Mouse (Mus musculus) heart, embryonic 10.5 days (tissue): ENCODE data around the gene Glb1. TPM values are rescaled to one million over a fixed set of nuclear protein-coding genes. Genes with fewer than 3 reads are reported as not detected.
A peak's percentile ranks its signal among the peaks of the same experiment; 100 is the strongest.

ENCODE experiments used
- DNase-seq: peaks from one replicate; pipeline ENCODE4 v3.0.0-alpha.2; 2017; ENCODE audit warnings: low spot score
- H3K27ac ChIP-seq: fragments of 300-500 bp; sonication (generic); 2 replicates; pipeline ENCODE4 v1.5.1; 2016; ENCODE audit warnings: mild to moderate bottlenecking
- H3K27me3 ChIP-seq: fragments of 300-500 bp; sonication (generic); 2 replicates; pipeline ENCODE4 v1.6.1; 2016; ENCODE audit warnings: mild to moderate bottlenecking; ENCODE audit not compliant: poor library complexity, insufficient read depth, severe bottlenecking
- H3K36me3 ChIP-seq: fragments of 300-500 bp; sonication (generic); 2 replicates; pipeline ENCODE4 v1.6.1; 2016; ENCODE audit warnings: mild to moderate bottlenecking, moderate library complexity
- H3K4me1 ChIP-seq: fragments of 300-500 bp; sonication (generic); 2 replicates; pipeline ENCODE4 v1.6.1; 2016; ENCODE audit warnings: mild to moderate bottlenecking
- H3K4me3 ChIP-seq: fragments of 300-500 bp; sonication (generic); 2 replicates; pipeline ENCODE4 v1.5.1; 2016; ENCODE audit warnings: mild to moderate bottlenecking, moderate library complexity
- H3K9me3 ChIP-seq: fragments of 300-500 bp; sonication (generic); 2 replicates; pipeline ENCODE4 v1.6.1; 2016; ENCODE audit warnings: mild to moderate bottlenecking, moderate library complexity
- WGBS: fragments of 180-500 bp; shearing (Covaris S2); methylation state at CpG from one replicate; pipeline ENCODE4 v1.1.7; 2016; 5-methylcytosine and 5-hydroxymethylcytosine counted together
- polyA plus RNA-seq: library from polyadenylated mRNA; unstranded; fragments of >200 nt; fragmentation: Nextera tagmentation; extraction: Ambion mirVana; gene quantifications from 2 replicates; pipeline ENCODE4 v1.2.1, GENCODE M21; 2016

The Glb1 gene
- polyA plus RNA-seq, 1 experiment from 2014 or later, result 33.5 TPM

DNA sequence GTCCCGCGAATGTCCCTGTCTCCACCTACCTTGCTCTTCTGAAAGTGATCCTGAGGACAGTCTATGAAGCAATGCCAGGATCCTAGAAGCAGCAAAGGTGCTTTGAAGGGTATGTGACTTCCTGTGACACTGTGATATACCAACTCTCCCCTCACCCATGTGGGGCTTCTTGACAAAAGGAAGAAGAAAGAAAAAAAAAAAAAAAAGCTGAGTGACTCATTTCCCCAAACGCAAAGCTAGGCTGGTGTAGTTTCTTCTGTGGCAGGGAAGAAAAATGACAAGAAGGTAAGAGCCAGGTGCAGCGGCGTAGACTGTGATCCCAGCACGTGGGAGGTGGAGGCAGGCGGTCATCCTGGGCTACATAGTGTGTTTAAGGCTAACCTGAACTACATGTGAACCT, 95.6 kb downstream of the Glb1 start:
- no peaks in the 10 kb centered on the region for H3K36me3 ChIP-seq
- no peak overlapping the region for H3K4me3 ChIP-seq
- H3K4me1 ChIP-seq, result peaks cover 8% of the 10 kb centered on the region; the same call in 1 of the 2 replicates
- no peak overlapping the region for H3K27ac ChIP-seq
- H3K9me3 ChIP-seq, result no peaks in the 10 kb centered on the region
- DNase-seq, result no peak
- 76% methylated on average over 7 of the region's 7 CpGs for WGBS
- H3K27me3 ChIP-seq, result no peaks in the 10 kb centered on the region

DNA sequence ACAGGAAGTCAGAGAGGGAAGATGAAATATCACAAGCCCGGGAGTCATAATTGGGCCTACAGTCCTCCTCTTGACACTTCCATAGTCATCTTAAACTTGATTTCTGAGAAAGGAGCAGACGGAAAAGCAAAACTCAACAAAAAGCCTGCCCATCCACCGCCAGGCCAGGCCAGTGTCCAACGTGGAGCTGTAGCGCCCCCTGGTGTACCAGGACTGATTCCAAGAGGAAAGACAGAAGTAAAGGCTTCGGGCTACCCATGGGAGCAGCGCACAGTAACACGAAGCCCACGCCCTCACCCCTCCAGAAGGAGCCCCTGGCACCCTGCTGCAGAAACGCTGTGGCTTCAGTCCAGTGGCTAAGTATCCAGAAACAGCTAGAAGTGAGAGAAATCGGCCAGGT, 97.3 kb downstream of the Glb1 start:
- no peaks in the 10 kb centered on the region for H3K9me3 ChIP-seq
- H3K27ac ChIP-seq, result no peak overlapping the region
- H3K4me1 ChIP-seq, result peaks cover 15% of the 10 kb centered on the region
- H3K4me3 ChIP-seq, result 0 out of 2 replicates have a peak overlapping the region, but pooled peaks have one; percentile 3
- no peaks in the 10 kb centered on the region for H3K27me3 ChIP-seq
- WGBS, result 7% methylated on average over 11 of the region's 11 CpGs
- no peaks in the 10 kb centered on the region for H3K36me3 ChIP-seq
- DNase-seq, result peak; percentile 95

GRCm38 (mm10) chr9:114499783-114500515, 99.1 kb downstream of the Glb1 start:
- no peaks in the 10 kb centered on the region for H3K36me3 ChIP-seq
- peak; percentile 87 for DNase-seq
- H3K27me3 ChIP-seq, result no peaks in the 10 kb centered on the region
- 16% methylated on average over 15 of the region's 15 CpGs for WGBS
- H3K27ac ChIP-seq, result no peak overlapping the region
- no peaks in the 10 kb centered on the region for H3K9me3 ChIP-seq
- H3K4me3 ChIP-seq, result no peak overlapping the region; the same call in 1 of the 2 replicates
- H3K4me1 ChIP-seq, result peaks cover 17% of the 10 kb centered on the region

- 83% methylated on average over 7 of the region's 7 CpGs for WGBS
- H3K36me3 ChIP-seq, result no peaks in the 10 kb centered on the region
Observed at GRCm38 (mm10) chr9:114501111-114501510, 100.2 kb downstream of the Glb1 start.

GRCm38 (mm10) chr9:114501913-114502312, 101.0 kb downstream of the Glb1 start:
- H3K27me3 ChIP-seq, result no peaks in the 10 kb centered on the region
- WGBS, result 95% methylated on average over 11 of the region's 11 CpGs
- H3K4me3 ChIP-seq, result no peak overlapping the region
- H3K36me3 ChIP-seq, result peaks cover 7% of the 10 kb centered on the region
- no peaks in the 10 kb centered on the region for H3K9me3 ChIP-seq
- H3K27ac ChIP-seq, result no peak overlapping the region
- H3K4me1 ChIP-seq, result peaks cover 17% of the 10 kb centered on the region
- DNase-seq, result no peak

More at GRCm38 (mm10) chr9:114501111-114501510, 100.2 kb downstream of the Glb1 start:
- peaks cover 17% of the 10 kb centered on the region for H3K4me1 ChIP-seq
- no peaks in the 10 kb centered on the region for H3K27me3 ChIP-seq
- DNase-seq, result no peak
- no peaks in the 10 kb centered on the region for H3K9me3 ChIP-seq
- H3K27ac ChIP-seq, result no peak overlapping the region
- no peak overlapping the region for H3K4me3 ChIP-seq

GRCm38 (mm10) chr9:114502711-114503427, 102.0 kb downstream of the Glb1 start:
- peak overlapping the region; percentile 2; the same call in 1 of the 2 replicates for H3K27ac ChIP-seq
- no peak overlapping the region for H3K4me3 ChIP-seq
- 32% methylated on average over 15 of the region's 15 CpGs for WGBS
- DNase-seq, result peak; percentile 82
- H3K36me3 ChIP-seq, result peaks cover 12% of the 10 kb centered on the region
- H3K4me1 ChIP-seq, result peaks cover 17% of the 10 kb centered on the region
- H3K27me3 ChIP-seq, result no peaks in the 10 kb centered on the region
- H3K9me3 ChIP-seq, result no peaks in the 10 kb centered on the region

- no peak for DNase-seq
- H3K36me3 ChIP-seq, result peaks cover 29% of the 10 kb centered on the region
- no peaks in the 10 kb centered on the region for H3K27me3 ChIP-seq
- no peaks in the 10 kb centered on the region for H3K9me3 ChIP-seq
- H3K4me1 ChIP-seq, result peaks cover 12% of the 10 kb centered on the region
- WGBS, result 91% methylated on average over 9 of the region's 9 CpGs
- no peak within 1 kb of the TSS for H3K27ac ChIP-seq
- H3K4me3 ChIP-seq, result no peak within 1 kb of the TSS
Observed at GRCm38 (mm10) chr9:114504816-114505215, 103.9 kb downstream of the Glb1 start, which contains the start of gene Ccr4. Gene Ccr4 (minus strand): TSS chr9:114504916.

- no peak overlapping the region for H3K4me3 ChIP-seq
- no peaks in the 10 kb centered on the region for H3K9me3 ChIP-seq
- peaks cover 41% of the 10 kb centered on the region for H3K36me3 ChIP-seq
- WGBS, result 69% methylated on average over 4 of the region's 4 CpGs
- DNase-seq, result no peak
- H3K4me1 ChIP-seq, result peaks cover 9% of the 10 kb centered on the region
- no peaks in the 10 kb centered on the region for H3K27me3 ChIP-seq
- H3K27ac ChIP-seq, result no peak overlapping the region
Observed at GRCm38 (mm10) chr9:114506564-114506963, 105.7 kb downstream of the Glb1 start.

GRCm38 (mm10) chr9:114507421-114507820, 106.5 kb downstream of the Glb1 start:
- 93% methylated on average over 9 of the region's 9 CpGs for WGBS
- Histone ChIP-seq H3K9me3 (no peaks in the 10 kb centered on the region), H3K4me1 (peaks cover 9% of the 10 kb centered on the region), H3K36me3 (peaks cover 49% of the 10 kb centered on the region), H3K27ac (no peak overlapping the region), H3K27me3 (no peaks in the 10 kb centered on the region), H3K4me3 (no peak overlapping the region)
- DNase-seq, result no peak

GRCm38 (mm10) chr9:114509785-114510184, 108.9 kb downstream of the Glb1 start:
- no peaks in the 10 kb centered on the region for H3K4me1 ChIP-seq
- no peak for DNase-seq
- peaks cover 72% of the 10 kb centered on the region for H3K36me3 ChIP-seq
- peaks cover 17% of the 10 kb centered on the region for H3K9me3 ChIP-seq
- H3K27me3 ChIP-seq, result no peaks in the 10 kb centered on the region
- WGBS, result 89% methylated on average over 9 of the region's 9 CpGs
- H3K4me3 ChIP-seq, result no peak overlapping the region
- H3K27ac ChIP-seq, result no peak overlapping the region

DNA sequence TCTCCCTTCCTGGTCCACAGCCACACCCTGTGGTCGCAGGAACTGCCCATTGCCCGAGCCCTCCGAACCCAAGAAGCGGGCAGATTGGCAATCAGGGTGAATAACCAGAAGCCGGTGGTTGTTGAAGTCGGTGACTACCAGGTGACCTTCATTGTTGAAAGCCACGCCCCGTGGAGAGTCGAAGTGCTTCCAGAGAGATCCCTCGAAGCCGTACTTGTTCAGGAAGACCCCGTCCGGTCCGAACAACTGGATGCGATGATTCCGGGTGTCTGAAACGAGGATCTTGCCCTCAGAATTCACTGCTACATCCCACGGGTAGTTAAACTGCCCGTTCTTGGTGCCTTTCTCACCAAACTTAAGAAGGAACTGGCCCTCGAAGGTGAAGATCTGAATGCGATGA, 112.0 kb downstream of the Glb1 start:
- 96% methylated on average over 21 of the region's 21 CpGs for WGBS
- Histone ChIP-seq H3K27me3 (no peaks in the 10 kb centered on the region), H3K4me1 (peaks cover 21% of the 10 kb centered on the region), H3K36me3 (peaks cover 65% of the 10 kb centered on the region), H3K27ac (no peak overlapping the region), H3K9me3 (peaks cover 17% of the 10 kb centered on the region), H3K4me3 (no peak overlapping the region)
- DNase-seq, result no peak

DNA sequence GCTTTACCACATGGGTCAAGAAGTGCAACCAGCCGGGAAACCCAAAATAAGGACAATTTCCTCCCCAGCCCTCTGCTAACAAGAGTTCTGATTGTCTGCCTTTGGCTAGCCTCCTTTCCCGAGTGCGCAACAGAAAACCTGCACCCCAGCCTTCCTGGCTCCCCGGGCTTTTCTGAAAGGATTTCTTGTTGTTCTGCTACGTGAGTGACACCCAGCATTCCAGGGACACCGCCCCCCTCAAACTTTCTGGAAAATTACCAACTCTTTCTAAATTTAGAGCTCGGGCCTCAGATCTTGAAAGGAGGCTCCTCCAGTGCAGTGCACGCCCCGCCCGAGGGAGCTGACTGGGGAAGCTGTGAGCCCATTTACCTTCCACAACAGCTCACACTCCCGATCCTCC, 114.5 kb downstream of the Glb1 start, which contains the start of gene C130032M10Rik:
C130032M10Rik (plus strand) TSS at position 334 of the 400 bp plus-strand sequence.
- Histone ChIP-seq H3K27ac (peak within 1 kb of the TSS; percentile 67; the same call in 1 of the 2 replicates), H3K36me3 (peaks cover 43% of the 10 kb centered on the region), H3K4me1 (peaks cover 32% of the 10 kb centered on the region), H3K4me3 (0 out of 2 replicates have a peak within 1 kb of the TSS, but pooled peaks have one; percentile 3), H3K27me3 (no peaks in the 10 kb centered on the region), H3K9me3 (peaks cover 17% of the 10 kb centered on the region)
- DNase-seq, result no peak
- 64% methylated on average over 11 of the region's 11 CpGs for WGBS

DNA sequence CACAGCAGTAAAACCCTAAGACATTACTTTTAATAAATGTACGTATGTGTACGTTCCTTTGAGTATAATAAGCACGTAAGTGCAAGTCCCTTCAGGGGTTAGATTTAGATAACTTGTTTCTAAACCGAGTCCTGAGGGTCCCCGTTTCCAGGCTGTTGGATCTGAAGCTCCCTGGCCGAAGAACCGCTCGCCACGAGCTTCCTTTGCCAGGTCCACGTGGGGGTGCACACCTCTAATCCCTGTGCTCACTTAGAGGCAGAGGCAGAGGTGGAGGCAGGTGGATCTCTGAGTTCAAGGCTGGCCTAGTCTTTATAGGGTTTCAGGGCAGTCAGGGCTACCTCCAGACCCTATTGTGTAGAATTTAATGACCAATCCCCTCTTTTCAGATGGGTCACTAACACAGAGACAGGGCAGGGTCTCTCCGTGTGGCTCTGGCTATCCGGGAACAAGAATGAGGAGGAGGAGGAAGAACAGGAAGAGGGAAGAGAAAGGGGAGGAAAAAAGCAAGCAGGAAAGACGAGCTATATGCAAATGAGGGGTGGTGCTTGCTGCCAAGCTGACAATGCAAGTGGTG, 117.1 kb downstream of the Glb1 start:
- H3K27me3 ChIP-seq, result no peaks in the 10 kb centered on the region
- H3K4me1 ChIP-seq, result peaks cover 32% of the 10 kb centered on the region
- 80% methylated on average over 13 of the region's 13 CpGs for WGBS
- H3K4me3 ChIP-seq, result no peak overlapping the region
- H3K9me3 ChIP-seq, result peaks cover 11% of the 10 kb centered on the region
- H3K27ac ChIP-seq, result no peak overlapping the region
- H3K36me3 ChIP-seq, result peaks cover 21% of the 10 kb centered on the region
- no peak for DNase-seq
